Mouse (Mus musculus) ES-E14 (cell line): ENCODE measurements around the gene Itpr1.

Experiments used
- MAFK ChIP-seq: IDR thresholded peaks from 2 replicates; pipeline ENCODE4 v1.6.1; 2014; ENCODE audit warnings: mild to moderate bottlenecking, low read depth, low read length, inconsistent platforms; ENCODE audit not compliant: insufficient read depth
- ZNF384 ChIP-seq: IDR thresholded peaks from 2 replicates; pipeline ENCODE4 v1.6.1; 2012; ENCODE audit warnings: low read depth, low read length, inconsistent platforms

- TF ChIP-seq ZNF384 (no peak), MAFK (no peak)
These were observed 340.1 kb downstream of the Itpr1 start for GRCm38 (mm10) chr6:108553013-108553412.
